Mouse (Mus musculus) embryonic fibroblast, embryonic 13.5 days (primary cell): ENCODE data around the gene 2810006K23Rik.

Source experiments
- CTCF ChIP-seq: IDR thresholded peaks from 2 replicates; pipeline ENCODE4 v1.5.1; 2011; ENCODE audit warnings: mild to moderate bottlenecking, control low read depth, low read length, moderate library complexity, borderline replicate concordance; ENCODE audit not compliant: insufficient read depth
- POLR2A ChIP-seq: IDR thresholded peaks from 2 replicates; pipeline ENCODE4 v1.6.1; 2011; ENCODE audit warnings: low read depth, mild to moderate bottlenecking, control low read depth, low read length, moderate library complexity

DNA sequence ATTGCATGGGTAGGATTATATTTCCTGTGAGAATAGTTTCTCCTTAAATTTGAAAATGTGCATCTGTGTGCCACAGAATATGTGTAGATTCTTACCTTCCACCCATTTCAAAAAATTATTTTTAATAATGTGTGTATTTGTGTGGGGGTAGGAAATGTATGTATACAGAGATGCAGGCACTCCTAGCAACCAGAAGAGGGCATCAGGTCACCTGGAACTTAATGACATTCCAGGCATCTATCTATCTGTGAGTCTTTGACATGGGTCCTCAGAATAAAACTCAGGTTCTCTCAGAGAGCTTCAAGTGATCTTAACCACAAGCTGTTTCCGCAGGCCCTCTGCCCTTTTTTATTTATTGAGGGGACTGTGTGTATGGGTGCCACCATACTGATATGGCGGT lies 31.8 kb downstream of the 2810006K23Rik start:
- TF ChIP-seq CTCF (no peak), POLR2A (no peak)
